Mouse (Mus musculus) liver, embryonic 16.5 days (tissue): ENCODE data around the gene Ccr5. TPM values are rescaled to one million over a fixed set of nuclear protein-coding genes. Genes with fewer than 3 reads are reported as not detected.
A peak's percentile ranks its signal among the peaks of the same experiment; 100 is the strongest.

ENCODE experiments used
- ATAC-seq: fragments of 200-750 bp; cut with Nextera tagmentation; 2 replicates; pipeline ENCODE4 v1.8.0; 2017; ENCODE audit warnings: low read depth, mild to moderate bottlenecking, moderate number of reproducible peaks, moderate library complexity
- H3K27ac ChIP-seq: fragments of 300-500 bp; sonication (generic); 2 replicates; pipeline ENCODE4 v1.5.1; 2014; ENCODE audit warnings: mild to moderate bottlenecking, low read length
- H3K27me3 ChIP-seq: fragments of 300-500 bp; sonication (generic); 2 replicates; pipeline ENCODE4 v1.6.1; 2014; ENCODE audit warnings: low read depth, low read length, mixed read lengths; ENCODE audit not compliant: control insufficient read depth, insufficient read depth
- H3K36me3 ChIP-seq: fragments of 300-500 bp; sonication (generic); 2 replicates; pipeline ENCODE4 v1.6.1; 2014; ENCODE audit warnings: mild to moderate bottlenecking; ENCODE audit not compliant: control insufficient read depth, insufficient read depth
- H3K4me1 ChIP-seq: fragments of 300-500 bp; sonication (generic); 2 replicates; pipeline ENCODE4 v1.6.1; 2014; ENCODE audit warnings: low read depth, low read length, mixed read lengths; ENCODE audit not compliant: control insufficient read depth
- H3K4me2 ChIP-seq: fragments of 300-500 bp; sonication (generic); 2 replicates; pipeline ENCODE4 v1.6.1; 2014; ENCODE audit warnings: low read depth, low read length, mixed read lengths
- H3K4me3 ChIP-seq: fragments of 300-500 bp; sonication (generic); 2 replicates; pipeline ENCODE4 v1.5.1; 2014; ENCODE audit warnings: low read depth, mild to moderate bottlenecking, low read length
- H3K9ac ChIP-seq: fragments of 300-500 bp; sonication (generic); 2 replicates; pipeline ENCODE4 v1.6.1; 2014; ENCODE audit warnings: low read depth, low read length
- H3K9me3 ChIP-seq: fragments of 300-500 bp; sonication (generic); replicated peaks from 2 replicates; pipeline ENCODE4 v1.6.1; 2016; ENCODE audit warnings: low read length; ENCODE audit not compliant: control insufficient read depth
- WGBS: fragments of 180-500 bp; shearing (Covaris S2); extraction: QIAGEN DNeasy Blood & Tissue Kit; methylation state at CpG from one replicate; pipeline ENCODE4 v1.1.7; 2014; ENCODE audit not compliant: insufficient replicate concordance; 5-methylcytosine and 5-hydroxymethylcytosine counted together
- polyA plus RNA-seq: library from polyadenylated mRNA; unstranded; fragments of >200 nt; fragmentation: Nextera tagmentation; extraction: Ambion mirVana; gene quantifications from 2 replicates; pipeline ENCODE4 v1.2.1, GENCODE M21; 2015

The Ccr5 gene
- polyA plus RNA-seq, 1 experiment from 2014 or later: 2.6 TPM

DNA sequence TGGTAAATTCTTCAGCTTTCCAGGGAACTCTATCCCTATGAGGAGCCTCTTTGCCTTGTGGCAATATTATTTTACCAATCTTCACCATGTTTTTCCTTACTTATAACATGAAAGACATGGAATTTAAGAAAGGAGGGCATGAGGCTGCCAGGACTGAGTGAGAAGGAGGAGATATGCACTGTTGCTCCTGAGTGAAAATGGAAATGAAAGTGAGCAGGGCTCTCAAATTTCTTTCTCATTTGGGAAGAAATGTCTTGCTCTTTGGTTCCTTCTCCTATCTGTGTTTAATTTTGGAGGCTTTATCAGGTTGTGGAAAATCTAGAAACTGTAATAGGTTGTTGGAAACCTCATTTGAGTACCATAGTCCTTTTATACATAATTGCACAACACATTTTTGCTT lies 14.1 kb upstream of the Ccr5 start:
- H3K4me1 ChIP-seq: peaks cover 8% of the 10 kb centered on the region
- H3K27ac ChIP-seq: no peak overlapping the region
- ATAC-seq: no peak
- no peak overlapping the region for H3K9ac ChIP-seq
- no peaks in the 10 kb centered on the region for H3K27me3 ChIP-seq
- no peak overlapping the region for H3K4me2 ChIP-seq
- no peaks in the 10 kb centered on the region for H3K36me3 ChIP-seq
- H3K9me3 ChIP-seq: no peaks in the 10 kb centered on the region
- H3K4me3 ChIP-seq: no peak overlapping the region

- Histone ChIP-seq H3K9ac (no peak overlapping the region), H3K4me1 (peaks cover 12% of the 10 kb centered on the region), H3K27me3 (no peaks in the 10 kb centered on the region), H3K36me3 (no peaks in the 10 kb centered on the region), H3K9me3 (no peaks in the 10 kb centered on the region), H3K4me3 (no peak overlapping the region), H3K4me2 (no peak overlapping the region), H3K27ac (no peak overlapping the region)
- no peak for ATAC-seq
- 9% methylated on average over 2 of the region's 2 CpGs for WGBS
These were observed 12.8 kb upstream of the Ccr5 start for GRCm38 (mm10) chr9:124108356-124109127.

- no peak for ATAC-seq
- no peak overlapping the region for H3K4me3 ChIP-seq
- no peak overlapping the region for H3K27ac ChIP-seq
- H3K4me1 ChIP-seq: peaks cover 11% of the 10 kb centered on the region
- WGBS: 56% methylated on average over 1 of the region's 1 CpGs
- H3K9ac ChIP-seq: no peak overlapping the region
- H3K27me3 ChIP-seq: no peaks in the 10 kb centered on the region
- H3K9me3 ChIP-seq: no peaks in the 10 kb centered on the region
- H3K36me3 ChIP-seq: no peaks in the 10 kb centered on the region
- H3K4me2 ChIP-seq: no peak overlapping the region
These were observed 9.3 kb upstream of the Ccr5 start for GRCm38 (mm10) chr9:124111997-124112396.

- Histone ChIP-seq H3K4me3 (no peak overlapping the region), H3K4me1 (peaks cover 11% of the 10 kb centered on the region), H3K36me3 (no peaks in the 10 kb centered on the region), H3K4me2 (peak overlapping the region; percentile 3; the same call in 1 of the 2 replicates), H3K9ac (no peak overlapping the region), H3K27ac (peak overlapping the region; percentile 49), H3K9me3 (no peaks in the 10 kb centered on the region), H3K27me3 (no peaks in the 10 kb centered on the region)
- ATAC-seq: peak; percentile 84
- WGBS: 16% methylated on average over 1 of the region's 1 CpGs
These were observed 8.6 kb upstream of the Ccr5 start for GRCm38 (mm10) chr9:124112591-124113239.

GRCm38 (mm10) chr9:124113777-124114176 lies 7.6 kb upstream of the Ccr5 start:
- no peak overlapping the region for H3K9ac ChIP-seq

GRCm38 (mm10) chr9:124118489-124118888 lies 2.9 kb upstream of the Ccr5 start:
- peak; percentile 66; the same call in 1 of the 2 replicates for ATAC-seq
- H3K4me1 ChIP-seq: no peaks in the 10 kb centered on the region

More at GRCm38 (mm10) chr9:124113777-124114176, 7.6 kb upstream of the Ccr5 start:
- H3K9me3 ChIP-seq: no peaks in the 10 kb centered on the region
- no peak for ATAC-seq
- no peak overlapping the region for H3K4me3 ChIP-seq
- no peak overlapping the region for H3K27ac ChIP-seq
- H3K4me1 ChIP-seq: peaks cover 10% of the 10 kb centered on the region
- no peak overlapping the region for H3K4me2 ChIP-seq
- no peaks in the 10 kb centered on the region for H3K27me3 ChIP-seq
- WGBS: 88% methylated on average over 1 of the region's 1 CpGs
- no peaks in the 10 kb centered on the region for H3K36me3 ChIP-seq

DNA sequence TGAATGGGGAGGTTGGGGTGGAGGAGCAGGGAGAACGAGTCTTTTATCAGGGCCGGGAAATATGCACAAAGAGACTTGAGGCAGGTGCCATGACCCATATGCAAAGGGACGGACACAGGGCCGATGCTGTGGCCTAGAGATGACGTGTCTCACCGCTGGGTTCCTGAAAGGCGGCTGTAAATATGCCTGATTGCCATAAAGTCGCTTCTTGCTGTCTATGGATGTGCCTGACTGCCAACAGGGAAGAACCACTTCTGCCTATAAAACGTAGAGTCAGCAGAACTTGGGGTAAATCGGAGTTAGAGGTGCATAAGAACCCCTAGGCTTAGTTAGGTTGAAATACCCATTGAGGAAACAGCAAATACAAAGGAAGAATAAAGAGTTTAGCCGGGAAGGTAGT lies 4.2 kb downstream of the Ccr5 start:
- no peaks in the 10 kb centered on the region for H3K27me3 ChIP-seq
- no peak overlapping the region for H3K27ac ChIP-seq
- ATAC-seq: no peak
- WGBS: 64% methylated on average over 11 of the region's 11 CpGs
- H3K4me3 ChIP-seq: no peak overlapping the region
- H3K4me1 ChIP-seq: peaks cover 3% of the 10 kb centered on the region
- H3K9ac ChIP-seq: no peak overlapping the region
- no peaks in the 10 kb centered on the region for H3K9me3 ChIP-seq
- no peak overlapping the region for H3K4me2 ChIP-seq
- no peaks in the 10 kb centered on the region for H3K36me3 ChIP-seq

More at GRCm38 (mm10) chr9:124118489-124118888, 2.9 kb upstream of the Ccr5 start:
- no peaks in the 10 kb centered on the region for H3K36me3 ChIP-seq
- no peak overlapping the region for H3K4me3 ChIP-seq
- no peaks in the 10 kb centered on the region for H3K9me3 ChIP-seq
- no peak overlapping the region for H3K9ac ChIP-seq
- H3K4me2 ChIP-seq: no peak overlapping the region
- no peak overlapping the region for H3K27ac ChIP-seq
- H3K27me3 ChIP-seq: no peaks in the 10 kb centered on the region
- WGBS: 68% methylated on average over 1 of the region's 1 CpGs

DNA sequence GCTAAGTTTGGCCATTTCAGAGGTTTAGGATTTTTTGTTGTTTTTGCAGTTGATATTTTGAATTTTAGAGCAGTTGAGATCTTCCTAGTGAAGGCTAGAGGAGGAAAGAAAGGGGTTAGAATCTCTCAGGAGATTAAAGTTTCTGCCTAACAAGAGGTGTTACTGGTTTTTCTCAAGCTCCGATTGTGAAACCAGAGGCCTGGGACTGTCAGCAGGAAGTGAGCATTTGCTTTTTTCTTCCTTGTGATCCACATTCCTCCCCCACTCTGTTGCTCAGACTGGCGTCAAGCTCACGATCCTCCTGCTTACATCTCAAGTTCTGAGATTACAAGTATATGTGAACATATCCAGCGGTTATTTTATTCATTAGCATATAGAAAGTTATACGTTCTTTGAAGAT lies 5.0 kb downstream of the Ccr5 start:
- Histone ChIP-seq H3K4me1 (peaks cover 3% of the 10 kb centered on the region), H3K9ac (no peak overlapping the region), H3K27me3 (no peaks in the 10 kb centered on the region), H3K4me2 (no peak overlapping the region), H3K27ac (0 out of 2 replicates have a peak overlapping the region, but pooled peaks have one; percentile 16), H3K4me3 (no peak overlapping the region), H3K36me3 (no peaks in the 10 kb centered on the region), H3K9me3 (no peaks in the 10 kb centered on the region)
- WGBS: 38% methylated on average over 5 of the region's 5 CpGs
- no peak for ATAC-seq

GRCm38 (mm10) chr9:124127412-124127811 lies 6.1 kb downstream of the Ccr5 start:
- no peak overlapping the region for H3K9ac ChIP-seq
- H3K4me2 ChIP-seq: no peak overlapping the region
- no peak overlapping the region for H3K27ac ChIP-seq
- ATAC-seq: no peak
- no peaks in the 10 kb centered on the region for H3K9me3 ChIP-seq
- H3K4me3 ChIP-seq: no peak overlapping the region
- H3K4me1 ChIP-seq: peaks cover 3% of the 10 kb centered on the region
- no peaks in the 10 kb centered on the region for H3K27me3 ChIP-seq
- WGBS: 30% methylated on average over 4 of the region's 4 CpGs
- no peaks in the 10 kb centered on the region for H3K36me3 ChIP-seq
